Mouse (Mus musculus): ENCODE results near the gene Foxn3.

Gene Foxn3

GRCm38 (mm10) chr12:99348940-99349649 is 214.3 kb downstream of the Foxn3 start:
- no peak for DNase-seq

GRCm38 (mm10) chr12:99347512-99347911 is 215.9 kb downstream of the Foxn3 start:
- DNase-seq = no peak

- DNase-seq = no peak
These were observed 216.4 kb downstream of the Foxn3 start for GRCm38 (mm10) chr12:99346982-99347381.

- no peak for DNase-seq
These were observed 218.1 kb downstream of the Foxn3 start for GRCm38 (mm10) chr12:99345323-99345722.

GRCm38 (mm10) chr12:99343378-99343777 is 220.0 kb downstream of the Foxn3 start:
- no peak for DNase-seq

GRCm38 (mm10) chr12:99342160-99342559 is 221.2 kb downstream of the Foxn3 start:
- DNase-seq = no peak

- DNase-seq = no peak
These were observed 221.6 kb downstream of the Foxn3 start for GRCm38 (mm10) chr12:99341751-99342150.

- no peak for DNase-seq
These were observed 222.8 kb downstream of the Foxn3 start for GRCm38 (mm10) chr12:99340418-99341182.

GRCm38 (mm10) chr12:99339640-99340325 is 223.6 kb downstream of the Foxn3 start:
- DNase-seq = no peak

- DNase-seq = no peak
These were observed 224.6 kb downstream of the Foxn3 start for GRCm38 (mm10) chr12:99338754-99339153.

- no peak for DNase-seq
These were observed 226.3 kb downstream of the Foxn3 start for GRCm38 (mm10) chr12:99337171-99337435.

GRCm38 (mm10) chr12:99336349-99337170 is 226.8 kb downstream of the Foxn3 start:
- peak; percentile 81 for DNase-seq

- DNase-seq = no peak
These were observed 227.8 kb downstream of the Foxn3 start for GRCm38 (mm10) chr12:99335628-99336027.

- no peak for DNase-seq
These were observed 229.4 kb downstream of the Foxn3 start for GRCm38 (mm10) chr12:99334026-99334425.

GRCm38 (mm10) chr12:99333304-99333968 is 229.9 kb downstream of the Foxn3 start:
- no peak for DNase-seq

GRCm38 (mm10) chr12:99332144-99332807 is 231.1 kb downstream of the Foxn3 start:
- DNase-seq = no peak

- DNase-seq = no peak
These were observed 231.9 kb downstream of the Foxn3 start for GRCm38 (mm10) chr12:99331341-99331947.

GRCm38 (mm10) chr12:99330822-99331285 is 232.5 kb downstream of the Foxn3 start:
- DNase-seq = no peak

GRCm38 (mm10) chr12:99329301-99330257 is 233.8 kb downstream of the Foxn3 start:
- DNase-seq = no peak

- no peak for DNase-seq
These were observed 237.2 kb downstream of the Foxn3 start for GRCm38 (mm10) chr12:99326157-99326556.
